Mouse (Mus musculus): Measurements from ENCODE around the gene Phlpp1. TPM values are rescaled to one million over a fixed set of nuclear protein-coding genes. Genes with fewer than 3 reads are reported as not detected.

Gene Phlpp1
- polyA plus RNA-seq, 1 experiment from 2014 or later = 6.5 TPM

GRCm38 (mm10) chr1:106193487-106193886 lies 21.9 kb downstream of the Phlpp1 start:
- 70% methylated on average over 3 of the region's 3 CpGs for WGBS
- Histone ChIP-seq H3K4me3 (ENCODE audit: low read depth, low read length) (no peak overlapping the region), H3K9ac (ENCODE audit: low read length) (no peak overlapping the region), H3K4me2 (ENCODE audit: low read depth) (no peak overlapping the region), H3K27me3 (ENCODE audit: control insufficient read depth, insufficient read depth, low read length) (no peaks in the 10 kb centered on the region), H3K9me3 (ENCODE audit: control insufficient read depth, low read length) (no peaks in the 10 kb centered on the region), H3K27ac (ENCODE audit: low read depth, low read length) (no peak overlapping the region), H3K4me1 (ENCODE audit: control insufficient read depth, insufficient read depth, low read length) (peaks cover 20% of the 10 kb centered on the region), H3K36me3 (ENCODE audit: control insufficient read depth, insufficient read depth, low read length) (no peaks in the 10 kb centered on the region)
- DNase-seq (ENCODE audit: low spot score) = no peak
- ATAC-seq (ENCODE audit: insufficient read depth, low FRiP score, low TSS enrichment) = no peak

- H3K4me1 ChIP-seq (ENCODE audit: control insufficient read depth, insufficient read depth, low read length) = peaks cover 25% of the 10 kb centered on the region
- 51% methylated on average over 3 of the region's 3 CpGs for WGBS
- no peaks in the 10 kb centered on the region for H3K9me3 ChIP-seq (ENCODE audit: control insufficient read depth, low read length)
These were observed 22.7 kb downstream of the Phlpp1 start for GRCm38 (mm10) chr1:106194263-106194662.

GRCm38 (mm10) chr1:106197991-106198390 lies 26.4 kb downstream of the Phlpp1 start:
- Histone ChIP-seq H3K4me1 (ENCODE audit: control insufficient read depth, insufficient read depth, low read length) (peaks cover 30% of the 10 kb centered on the region), H3K4me2 (ENCODE audit: low read depth) (no peak overlapping the region), H3K27me3 (ENCODE audit: control insufficient read depth, insufficient read depth, low read length) (no peaks in the 10 kb centered on the region), H3K4me3 (ENCODE audit: low read depth, low read length) (no peak overlapping the region), H3K9ac (ENCODE audit: low read length) (no peak overlapping the region), H3K27ac (ENCODE audit: low read depth, low read length) (no peak overlapping the region), H3K9me3 (ENCODE audit: control insufficient read depth, low read length) (no peaks in the 10 kb centered on the region), H3K36me3 (ENCODE audit: control insufficient read depth, insufficient read depth, low read length) (no peaks in the 10 kb centered on the region)
- 57% methylated on average over 5 of the region's 5 CpGs for WGBS
- DNase-seq (ENCODE audit: low spot score) (no peak), ATAC-seq (ENCODE audit: insufficient read depth, low FRiP score, low TSS enrichment) (no peak)

More at GRCm38 (mm10) chr1:106194263-106194662, 22.7 kb downstream of the Phlpp1 start:
- Histone ChIP-seq H3K4me3 (ENCODE audit: low read depth, low read length) (no peak overlapping the region), H3K27me3 (ENCODE audit: control insufficient read depth, insufficient read depth, low read length) (no peaks in the 10 kb centered on the region), H3K9ac (ENCODE audit: low read length) (no peak overlapping the region), H3K27ac (ENCODE audit: low read depth, low read length) (no peak overlapping the region), H3K36me3 (ENCODE audit: control insufficient read depth, insufficient read depth, low read length) (no peaks in the 10 kb centered on the region), H3K4me2 (ENCODE audit: low read depth) (no peak overlapping the region)
- DNase-seq (ENCODE audit: low spot score) = no peak
- ATAC-seq (ENCODE audit: insufficient read depth, low FRiP score, low TSS enrichment) = no peak

- H3K4me2 ChIP-seq (ENCODE audit: low read depth) = no peak overlapping the region
- H3K9me3 ChIP-seq (ENCODE audit: control insufficient read depth, low read length) = no peaks in the 10 kb centered on the region
- H3K27ac ChIP-seq (ENCODE audit: low read depth, low read length) = peak overlapping the region; percentile 56
- H3K4me3 ChIP-seq (ENCODE audit: low read depth, low read length) = no peak overlapping the region
- no peaks in the 10 kb centered on the region for H3K27me3 ChIP-seq (ENCODE audit: control insufficient read depth, insufficient read depth, low read length)
- peaks cover 22% of the 10 kb centered on the region for H3K4me1 ChIP-seq (ENCODE audit: control insufficient read depth, insufficient read depth, low read length)
- H3K9ac ChIP-seq (ENCODE audit: low read length) = no peak overlapping the region
- DNase-seq (ENCODE audit: low spot score) = no peak
- WGBS = 66% methylated on average over 4 of the region's 4 CpGs
- no peaks in the 10 kb centered on the region for H3K36me3 ChIP-seq (ENCODE audit: control insufficient read depth, insufficient read depth, low read length)
- no peak for ATAC-seq (ENCODE audit: insufficient read depth, low FRiP score, low TSS enrichment)
These were observed 27.6 kb downstream of the Phlpp1 start for GRCm38 (mm10) chr1:106199109-106199508.

GRCm38 (mm10) chr1:106199686-106200085 lies 28.1 kb downstream of the Phlpp1 start:
- DNase-seq (ENCODE audit: low spot score) (peak; percentile 61), ATAC-seq (ENCODE audit: insufficient read depth, low FRiP score, low TSS enrichment) (peak; percentile 86)
- H3K4me2 ChIP-seq (ENCODE audit: low read depth) = no peak overlapping the region
- no peaks in the 10 kb centered on the region for H3K27me3 ChIP-seq (ENCODE audit: control insufficient read depth, insufficient read depth, low read length)
- H3K27ac ChIP-seq (ENCODE audit: low read depth, low read length) = peak overlapping the region; percentile 72
- H3K9me3 ChIP-seq (ENCODE audit: control insufficient read depth, low read length) = no peaks in the 10 kb centered on the region
- no peak overlapping the region for H3K9ac ChIP-seq (ENCODE audit: low read length)
- H3K36me3 ChIP-seq (ENCODE audit: control insufficient read depth, insufficient read depth, low read length) = no peaks in the 10 kb centered on the region
- no peak overlapping the region for H3K4me3 ChIP-seq (ENCODE audit: low read depth, low read length)
- WGBS = 18% methylated on average over 2 of the region's 2 CpGs
- H3K4me1 ChIP-seq (ENCODE audit: control insufficient read depth, insufficient read depth, low read length) = peaks cover 26% of the 10 kb centered on the region

GRCm38 (mm10) chr1:106201025-106201424 lies 29.5 kb downstream of the Phlpp1 start:
- 88% methylated on average over 1 of the region's 1 CpGs for WGBS
- ATAC-seq (ENCODE audit: insufficient read depth, low FRiP score, low TSS enrichment) = no peak

GRCm38 (mm10) chr1:106201929-106202328 lies 30.4 kb downstream of the Phlpp1 start:
- Histone ChIP-seq H3K4me1 (ENCODE audit: control insufficient read depth, insufficient read depth, low read length) (peaks cover 26% of the 10 kb centered on the region), H3K4me3 (ENCODE audit: low read depth, low read length) (no peak overlapping the region), H3K9me3 (ENCODE audit: control insufficient read depth, low read length) (no peaks in the 10 kb centered on the region), H3K9ac (ENCODE audit: low read length) (no peak overlapping the region), H3K27ac (ENCODE audit: low read depth, low read length) (no peak overlapping the region), H3K27me3 (ENCODE audit: control insufficient read depth, insufficient read depth, low read length) (no peaks in the 10 kb centered on the region), H3K4me2 (ENCODE audit: low read depth) (no peak overlapping the region), H3K36me3 (ENCODE audit: control insufficient read depth, insufficient read depth, low read length) (no peaks in the 10 kb centered on the region)
- ATAC-seq (ENCODE audit: insufficient read depth, low FRiP score, low TSS enrichment) (no peak), DNase-seq (ENCODE audit: low spot score) (no peak)
- 66% methylated on average over 4 of the region's 4 CpGs for WGBS

More at GRCm38 (mm10) chr1:106201025-106201424, 29.5 kb downstream of the Phlpp1 start:
- peaks cover 26% of the 10 kb centered on the region for H3K4me1 ChIP-seq (ENCODE audit: control insufficient read depth, insufficient read depth, low read length)
- H3K9me3 ChIP-seq (ENCODE audit: control insufficient read depth, low read length) = no peaks in the 10 kb centered on the region
- H3K9ac ChIP-seq (ENCODE audit: low read length) = no peak overlapping the region
- no peak for DNase-seq (ENCODE audit: low spot score)
- no peaks in the 10 kb centered on the region for H3K36me3 ChIP-seq (ENCODE audit: control insufficient read depth, insufficient read depth, low read length)
- no peak overlapping the region for H3K4me2 ChIP-seq (ENCODE audit: low read depth)
- no peak overlapping the region for H3K4me3 ChIP-seq (ENCODE audit: low read depth, low read length)
- no peak overlapping the region for H3K27ac ChIP-seq (ENCODE audit: low read depth, low read length)
- no peaks in the 10 kb centered on the region for H3K27me3 ChIP-seq (ENCODE audit: control insufficient read depth, insufficient read depth, low read length)

- Histone ChIP-seq H3K9me3 (ENCODE audit: control insufficient read depth, low read length) (no peaks in the 10 kb centered on the region), H3K9ac (ENCODE audit: low read length) (no peak overlapping the region), H3K4me1 (ENCODE audit: control insufficient read depth, insufficient read depth, low read length) (peaks cover 18% of the 10 kb centered on the region), H3K27me3 (ENCODE audit: control insufficient read depth, insufficient read depth, low read length) (no peaks in the 10 kb centered on the region), H3K4me3 (ENCODE audit: low read depth, low read length) (no peak overlapping the region), H3K4me2 (ENCODE audit: low read depth) (no peak overlapping the region), H3K36me3 (ENCODE audit: control insufficient read depth, insufficient read depth, low read length) (no peaks in the 10 kb centered on the region), H3K27ac (ENCODE audit: low read depth, low read length) (no peak overlapping the region)
- DNase-seq (ENCODE audit: low spot score) (no peak), ATAC-seq (ENCODE audit: insufficient read depth, low FRiP score, low TSS enrichment) (no peak)
- 74% methylated on average over 3 of the region's 3 CpGs for WGBS
These were observed 32.4 kb downstream of the Phlpp1 start for GRCm38 (mm10) chr1:106203942-106204341.

GRCm38 (mm10) chr1:106204350-106204749 lies 32.8 kb downstream of the Phlpp1 start:
- 39% methylated on average over 3 of the region's 3 CpGs for WGBS

More at GRCm38 (mm10) chr1:106204350-106204749, 32.8 kb downstream of the Phlpp1 start:
- H3K4me3 ChIP-seq (ENCODE audit: low read depth, low read length) = no peak overlapping the region
- H3K9ac ChIP-seq (ENCODE audit: low read length) = no peak overlapping the region
- DNase-seq (ENCODE audit: low spot score) (peak; percentile 23), ATAC-seq (ENCODE audit: insufficient read depth, low FRiP score, low TSS enrichment) (no peak)
- H3K4me2 ChIP-seq (ENCODE audit: low read depth) = no peak overlapping the region
- no peaks in the 10 kb centered on the region for H3K27me3 ChIP-seq (ENCODE audit: control insufficient read depth, insufficient read depth, low read length)
- no peaks in the 10 kb centered on the region for H3K36me3 ChIP-seq (ENCODE audit: control insufficient read depth, insufficient read depth, low read length)
- H3K9me3 ChIP-seq (ENCODE audit: control insufficient read depth, low read length) = no peaks in the 10 kb centered on the region
- peaks cover 13% of the 10 kb centered on the region; the same call in 1 of the 2 replicates for H3K4me1 ChIP-seq (ENCODE audit: control insufficient read depth, insufficient read depth, low read length)
- no peak overlapping the region for H3K27ac ChIP-seq (ENCODE audit: low read depth, low read length)

All from neural tube, embryonic 11.5 days (tissue).